Mouse (Mus musculus): ENCODE results near the gene Bcat1. TPM values are rescaled to one million over a fixed set of nuclear protein-coding genes. Genes with fewer than 3 reads are reported as not detected.

The Bcat1 gene
- polyA plus RNA-seq, 1 experiment from 2014 or later = 101 TPM

DNA sequence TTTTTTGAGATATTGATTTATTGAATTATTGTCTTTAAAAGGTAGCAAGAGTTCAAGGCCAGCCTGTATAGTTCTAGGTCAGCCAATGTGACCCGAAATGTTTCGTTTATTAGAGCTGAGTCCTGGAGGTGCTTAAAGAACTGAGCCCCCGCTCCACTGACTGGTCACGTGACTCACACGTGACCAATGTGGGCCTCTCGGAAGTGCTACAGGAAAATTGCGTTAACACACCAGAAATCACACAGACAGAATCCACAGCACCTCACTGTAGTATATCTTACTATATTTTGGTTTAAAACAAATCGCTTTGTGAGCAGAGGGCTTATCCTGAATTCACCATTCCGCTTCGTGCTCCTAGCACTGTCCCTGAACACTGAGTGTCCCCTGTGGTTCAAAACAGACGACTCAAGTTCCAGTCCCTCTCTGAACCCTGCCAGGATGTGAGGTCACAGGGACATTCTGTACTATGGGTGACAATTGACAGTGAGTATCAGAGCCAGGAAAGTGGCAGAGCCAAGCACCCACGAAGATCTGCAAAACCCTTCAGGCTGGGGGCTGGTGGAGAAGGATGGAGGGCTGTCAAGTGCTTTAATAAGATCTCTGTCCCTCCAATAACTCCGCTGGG lies 29.6 kb downstream of the Bcat1 start:
- H3K4me1 ChIP-seq (replicated peaks) = peaks cover 39% of the 10 kb centered on the region
- WGBS = 48% methylated on average over 13 of the region's 13 CpGs
- no peak; the same call in 1 of the 2 replicates for ATAC-seq (ENCODE audit: low FRiP score, low read depth)

DNA sequence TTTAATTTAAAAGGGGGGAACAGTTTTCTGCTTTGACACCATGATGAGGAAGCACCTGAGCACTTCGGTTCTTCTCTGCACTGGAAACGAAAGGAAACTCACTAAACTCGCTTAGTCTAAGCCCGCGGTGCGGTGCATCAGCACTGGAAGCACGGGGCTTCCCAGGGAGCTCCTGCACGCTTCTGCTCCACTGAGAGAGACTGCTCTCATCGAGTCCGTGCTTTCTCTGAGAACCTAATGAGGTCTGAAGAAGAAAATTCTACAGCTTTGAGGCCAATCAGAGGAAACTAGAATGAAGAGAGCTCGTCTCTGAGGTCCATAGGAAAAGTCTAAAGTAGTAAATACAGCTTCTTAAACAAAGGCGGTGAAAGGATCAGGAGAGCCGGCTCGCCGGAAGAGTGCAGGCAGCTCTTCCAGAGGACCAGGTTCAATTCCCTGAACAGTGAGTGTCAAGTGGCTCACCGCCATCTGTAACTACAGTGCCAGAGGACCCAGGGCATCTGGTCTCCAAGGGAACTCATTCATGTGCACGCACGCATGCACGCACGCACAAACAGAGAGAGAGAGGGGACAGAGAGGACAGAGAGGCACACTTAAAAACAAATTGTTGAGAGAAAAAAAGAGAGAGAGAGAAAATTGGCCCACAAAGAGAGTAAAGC lies 30.9 kb downstream of the Bcat1 start:
- Histone ChIP-seq H3K4me3 (peak overlapping the region; percentile 20), H3K4me2 (peak overlapping the region; percentile 97), H3K4me1 (replicated peaks) (peaks cover 48% of the 10 kb centered on the region), H3K27me3 (no peaks in the 10 kb centered on the region), H3K27ac (replicated peaks) (no peak overlapping the region), H3K9me3 (no peaks in the 10 kb centered on the region), H3K9ac (peak overlapping the region; percentile 21; the same call in 1 of the 2 replicates), H3K36me3 (no peaks in the 10 kb centered on the region)
- WGBS = 48% methylated on average over 20 of the region's 20 CpGs
- no peak for ATAC-seq (ENCODE audit: low FRiP score, low read depth)

More for the DNA sequence above, 29.6 kb downstream of the Bcat1 start:
- Histone ChIP-seq H3K27me3 (no peaks in the 10 kb centered on the region), H3K4me2 (peak overlapping the region; percentile 97), H3K9me3 (no peaks in the 10 kb centered on the region), H3K4me3 (peak overlapping the region; percentile 69), H3K36me3 (no peaks in the 10 kb centered on the region), H3K9ac (peak overlapping the region; percentile 86), H3K27ac (replicated peaks) (peak overlapping the region; percentile 82)

DNA sequence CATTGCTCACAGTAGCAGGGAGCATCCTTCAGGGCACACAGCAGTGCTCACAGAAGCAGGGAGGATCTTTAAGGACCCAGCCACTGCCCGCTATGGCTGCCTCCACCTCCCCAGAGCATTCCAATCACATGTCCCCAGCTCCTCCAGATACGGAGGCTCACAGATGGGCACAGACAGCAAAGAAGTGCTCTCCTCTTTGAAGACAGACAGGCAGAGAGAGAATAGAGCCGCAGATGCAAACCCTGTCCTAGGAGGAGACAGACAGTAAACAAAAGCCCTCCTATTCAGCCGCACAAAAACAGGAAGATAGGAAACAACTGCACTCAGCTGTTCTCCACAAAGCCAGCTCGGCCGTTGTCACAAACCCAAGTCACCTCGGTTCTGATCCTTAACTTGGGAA lies 35.3 kb downstream of the Bcat1 start:
- Histone ChIP-seq H3K4me1 (replicated peaks) (peaks cover 26% of the 10 kb centered on the region), H3K4me3 (no peak overlapping the region), H3K4me2 (peak overlapping the region; percentile 19), H3K27ac (replicated peaks) (no peak overlapping the region), H3K9ac (no peak overlapping the region), H3K27me3 (no peaks in the 10 kb centered on the region), H3K36me3 (0 out of 2 replicates have a peak, but pooled peaks cover 4% of the 10 kb centered on the region), H3K9me3 (no peaks in the 10 kb centered on the region)
- WGBS = 19% methylated on average over 7 of the region's 7 CpGs
- no peak for ATAC-seq (ENCODE audit: low FRiP score, low read depth)

GRCm38 (mm10) chr6:145037626-145038025 lies 38.4 kb downstream of the Bcat1 start:
- Histone ChIP-seq H3K27me3 (no peaks in the 10 kb centered on the region), H3K36me3 (peaks cover 11% of the 10 kb centered on the region; the same call in 1 of the 2 replicates), H3K4me3 (no peak overlapping the region), H3K27ac (replicated peaks) (no peak overlapping the region), H3K4me1 (replicated peaks) (peaks cover 13% of the 10 kb centered on the region), H3K9me3 (no peaks in the 10 kb centered on the region), H3K4me2 (no peak overlapping the region), H3K9ac (no peak overlapping the region)
- ATAC-seq (ENCODE audit: low FRiP score, low read depth) = no peak
- WGBS = 89% methylated on average over 1 of the region's 1 CpGs

- 91% methylated on average over 9 of the region's 9 CpGs for WGBS
- Histone ChIP-seq H3K36me3 (peaks cover 31% of the 10 kb centered on the region), H3K9me3 (no peaks in the 10 kb centered on the region), H3K4me2 (no peak overlapping the region), H3K4me1 (replicated peaks) (no peaks in the 10 kb centered on the region), H3K9ac (no peak overlapping the region), H3K27ac (replicated peaks) (no peak overlapping the region), H3K27me3 (no peaks in the 10 kb centered on the region), H3K4me3 (no peak overlapping the region)
- no peak for ATAC-seq (ENCODE audit: low FRiP score, low read depth)
These were observed 40.6 kb downstream of the Bcat1 start for GRCm38 (mm10) chr6:145035412-145035811.

GRCm38 (mm10) chr6:145030587-145030986 lies 45.4 kb downstream of the Bcat1 start:
- 86% methylated on average over 9 of the region's 9 CpGs for WGBS
- Histone ChIP-seq H3K4me1 (replicated peaks) (no peaks in the 10 kb centered on the region), H3K27ac (replicated peaks) (no peak overlapping the region), H3K9me3 (no peaks in the 10 kb centered on the region), H3K36me3 (peaks cover 26% of the 10 kb centered on the region), H3K9ac (no peak overlapping the region), H3K4me3 (no peak overlapping the region), H3K27me3 (no peaks in the 10 kb centered on the region), H3K4me2 (no peak overlapping the region)
- ATAC-seq (ENCODE audit: low FRiP score, low read depth) = no peak

DNA sequence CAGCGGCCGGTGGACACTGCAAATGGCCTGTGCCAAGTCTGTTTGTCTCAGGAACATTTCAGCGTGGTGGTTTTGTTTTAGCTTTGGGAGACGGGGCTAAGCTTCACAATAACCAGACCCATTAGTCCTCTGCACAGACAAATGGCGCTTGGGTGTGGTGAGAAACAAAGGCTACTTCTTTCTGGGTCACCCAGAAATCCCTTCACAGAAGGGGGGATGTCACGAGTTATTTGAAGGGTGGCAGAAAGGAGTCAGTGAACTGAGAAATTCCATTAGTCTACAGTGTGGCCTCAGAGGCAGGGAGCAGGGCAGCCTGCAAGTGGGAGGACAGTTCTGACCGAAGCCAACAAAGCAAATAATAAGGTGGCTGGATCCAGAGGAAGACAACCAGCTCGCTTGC lies 52.0 kb downstream of the Bcat1 start:
- Histone ChIP-seq H3K9me3 (no peaks in the 10 kb centered on the region), H3K27me3 (no peaks in the 10 kb centered on the region), H3K9ac (no peak overlapping the region), H3K4me3 (no peak overlapping the region), H3K4me2 (no peak overlapping the region), H3K36me3 (peaks cover 13% of the 10 kb centered on the region), H3K27ac (replicated peaks) (no peak overlapping the region), H3K4me1 (replicated peaks) (0 out of 2 replicates have a peak, but pooled peaks cover 3% of the 10 kb centered on the region)
- 29% methylated on average over 8 of the region's 8 CpGs for WGBS
- ATAC-seq (ENCODE audit: low FRiP score, low read depth) = no peak

DNA sequence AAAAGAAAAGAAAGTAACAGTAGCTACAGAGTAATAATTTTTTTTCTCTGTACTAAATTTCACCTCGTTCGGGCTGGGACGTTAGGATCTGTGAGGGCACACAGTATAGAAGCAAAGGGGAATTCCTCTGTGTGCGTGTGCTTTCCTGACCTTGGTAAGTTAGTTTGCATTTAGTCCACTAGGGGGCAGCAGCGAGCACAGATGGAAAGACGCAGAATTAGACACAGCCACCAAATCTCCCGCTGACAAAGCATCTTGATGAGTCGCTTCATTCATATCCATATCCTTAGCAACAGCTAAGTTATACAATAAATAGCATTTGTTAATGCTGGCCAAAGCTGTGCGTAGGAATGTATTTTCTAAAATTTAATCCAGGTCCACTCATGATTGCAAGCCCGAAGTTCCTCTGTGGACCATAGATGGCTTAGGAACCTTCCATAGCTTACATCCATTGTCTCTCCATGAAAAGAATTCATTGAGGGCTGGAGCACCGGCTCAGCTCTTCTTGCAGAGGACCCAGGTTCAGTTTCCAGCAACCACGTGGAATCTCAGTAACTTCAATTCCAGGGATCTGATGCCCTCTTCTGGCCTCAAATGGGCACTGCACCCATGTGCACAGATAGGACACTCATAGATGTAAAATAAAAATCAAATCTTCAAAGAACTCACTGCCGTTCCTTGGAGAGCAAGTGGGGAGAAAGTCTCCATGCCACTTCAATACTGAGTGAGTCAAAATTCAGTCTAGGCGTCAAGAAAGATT lies 52.8 kb downstream of the Bcat1 start:
- Histone ChIP-seq H3K4me3 (no peak overlapping the region), H3K36me3 (peaks cover 16% of the 10 kb centered on the region), H3K9me3 (no peaks in the 10 kb centered on the region), H3K9ac (no peak overlapping the region), H3K4me1 (replicated peaks) (0 out of 2 replicates have a peak, but pooled peaks cover 3% of the 10 kb centered on the region), H3K27me3 (no peaks in the 10 kb centered on the region), H3K4me2 (no peak overlapping the region), H3K27ac (replicated peaks) (no peak overlapping the region)
- no peak for ATAC-seq (ENCODE audit: low FRiP score, low read depth)
- WGBS = 81% methylated on average over 14 of the region's 14 CpGs

DNA sequence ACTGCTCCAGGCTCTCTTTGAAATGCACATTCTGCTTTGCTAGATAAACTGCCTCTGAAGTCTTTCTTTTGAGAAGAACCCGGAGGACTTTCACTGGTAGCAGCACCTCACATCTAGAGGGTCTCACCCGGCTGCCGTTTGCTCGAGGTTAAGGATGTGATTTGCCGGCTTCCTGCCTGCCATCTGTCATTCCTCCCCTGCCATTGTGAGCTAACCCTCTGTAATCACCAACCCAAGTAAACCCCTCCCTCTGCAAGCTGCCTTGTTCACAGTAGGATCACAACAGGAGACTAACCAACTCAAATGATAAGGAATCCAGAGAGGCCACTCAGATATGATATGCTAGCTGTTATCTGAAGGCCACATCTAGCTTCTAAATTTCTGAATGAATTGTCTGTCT lies 53.6 kb downstream of the Bcat1 start:
- Histone ChIP-seq H3K4me2 (no peak overlapping the region), H3K36me3 (peaks cover 22% of the 10 kb centered on the region), H3K9ac (no peak overlapping the region), H3K4me3 (no peak overlapping the region), H3K27ac (replicated peaks) (no peak overlapping the region), H3K4me1 (replicated peaks) (0 out of 2 replicates have a peak, but pooled peaks cover 3% of the 10 kb centered on the region), H3K27me3 (no peaks in the 10 kb centered on the region), H3K9me3 (no peaks in the 10 kb centered on the region)
- WGBS = 38% methylated on average over 5 of the region's 5 CpGs
- ATAC-seq (ENCODE audit: low FRiP score, low read depth) = no peak

DNA sequence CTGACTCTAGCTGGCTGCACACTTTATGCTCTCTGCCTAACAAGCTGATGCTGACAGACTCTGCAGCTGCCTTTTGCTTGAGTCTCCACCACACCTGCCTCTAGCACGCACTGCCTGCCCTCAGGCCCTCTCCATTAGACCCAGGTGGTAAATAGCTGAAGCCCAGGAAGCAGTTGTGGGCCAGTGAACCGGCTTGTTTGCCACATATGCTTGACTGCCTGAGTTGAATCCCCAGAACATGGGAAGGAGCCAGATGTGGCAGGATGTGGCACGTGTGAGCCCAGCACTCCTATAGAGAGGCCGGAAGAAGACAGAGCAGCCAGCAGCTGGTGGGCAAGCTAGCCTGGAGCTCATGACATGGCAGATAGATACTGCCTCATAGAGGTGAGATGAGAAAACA lies 55.4 kb downstream of the Bcat1 start:
- no peak overlapping the region for H3K4me2 ChIP-seq
- H3K9me3 ChIP-seq = no peaks in the 10 kb centered on the region
- no peaks in the 10 kb centered on the region for H3K27me3 ChIP-seq
- WGBS = 55% methylated on average over 4 of the region's 4 CpGs
- peaks cover 27% of the 10 kb centered on the region for H3K36me3 ChIP-seq
- H3K27ac ChIP-seq (replicated peaks) = no peak overlapping the region
- no peak overlapping the region for H3K4me3 ChIP-seq
- ATAC-seq (ENCODE audit: low FRiP score, low read depth) = 0 out of 2 replicates have a peak, but pooled peaks have one; percentile 20
- H3K4me1 ChIP-seq (replicated peaks) = 0 out of 2 replicates have a peak, but pooled peaks cover 3% of the 10 kb centered on the region
- H3K9ac ChIP-seq = no peak overlapping the region

GRCm38 (mm10) chr6:145018295-145018694 lies 57.7 kb downstream of the Bcat1 start:
- Histone ChIP-seq H3K27me3 (no peaks in the 10 kb centered on the region), H3K4me2 (no peak overlapping the region), H3K4me3 (no peak overlapping the region), H3K9me3 (no peaks in the 10 kb centered on the region), H3K36me3 (peaks cover 36% of the 10 kb centered on the region), H3K9ac (no peak overlapping the region), H3K27ac (replicated peaks) (no peak overlapping the region), H3K4me1 (replicated peaks) (0 out of 2 replicates have a peak, but pooled peaks cover 3% of the 10 kb centered on the region)
- ATAC-seq (ENCODE audit: low FRiP score, low read depth) = peak; percentile 70; the same call in 1 of the 2 replicates
- WGBS = 74% methylated on average over 5 of the region's 5 CpGs

DNA sequence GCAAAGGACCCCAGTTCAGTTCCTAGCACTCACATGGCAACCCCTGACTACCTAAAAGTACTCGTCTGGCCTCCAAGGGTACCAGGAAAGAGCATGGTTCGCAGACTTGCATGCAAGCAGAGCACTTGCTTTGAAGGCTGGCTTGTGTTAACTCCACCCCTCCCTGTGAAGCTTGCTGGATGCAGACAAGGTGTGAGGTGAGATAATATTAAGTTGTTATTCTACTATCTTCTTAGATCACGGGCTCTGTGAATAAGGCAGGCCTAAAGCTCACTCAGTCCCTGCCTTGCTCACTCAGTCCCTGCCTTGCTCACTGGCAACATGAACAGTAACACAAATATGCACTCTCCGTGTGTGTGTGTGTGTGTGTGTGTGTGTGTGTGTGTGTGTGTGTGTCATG lies 58.5 kb downstream of the Bcat1 start:
- Histone ChIP-seq H3K27ac (replicated peaks) (no peak overlapping the region), H3K36me3 (peaks cover 32% of the 10 kb centered on the region), H3K9me3 (no peaks in the 10 kb centered on the region), H3K4me2 (no peak overlapping the region), H3K4me1 (replicated peaks) (0 out of 2 replicates have a peak, but pooled peaks cover 3% of the 10 kb centered on the region), H3K27me3 (no peaks in the 10 kb centered on the region), H3K9ac (no peak overlapping the region), H3K4me3 (no peak overlapping the region)
- no peak for ATAC-seq (ENCODE audit: low FRiP score, low read depth)
- WGBS = 90% methylated on average over 4 of the region's 4 CpGs

All from hindbrain, embryonic 15.5 days (tissue).